Comparison of ENCODE assay signal across 8 mouse cellular contexts in genomic region chr11:98794469-98795014, GRCm38 (mm10). TPM values are rescaled to one million over a fixed set of nuclear protein-coding genes. Genes with fewer than 3 reads are reported as not detected.
DNase-seq lines count a peak whose midpoint lies in the region; ATAC-seq and TF ChIP-seq lines count a peak whose summit lies in the region.

No protein-coding gene starts in this region.

- H3K4me3 ChIP-seq in ES-E14 (ENCODE audit: insufficient read depth in 1 of 2, low read depth in 1 of 2, low read length in 2 of 2, poor library complexity in 1 of 2, severe bottlenecking in 1 of 2), result peak overlapping the region; percentile 81 to 85
- peak overlapping the region; percentile 92 for H3K4me3 ChIP-seq in hindbrain, embryonic 14.5 days (replicated peaks; ENCODE audit: low read length)
- H3K4me3 ChIP-seq in midbrain, embryonic 10.5 days, result peak overlapping the region; percentile 100
- peak overlapping the region; percentile 100 for H3K4me3 ChIP-seq in stomach, embryonic 15.5 days (replicated peaks)

- peak; percentile 49 for ATAC-seq in frontal cortex, adult (ENCODE audit: low TSS enrichment)
- peak; percentile 65 for ATAC-seq in hindbrain, embryonic 14.5 days (ENCODE audit: low FRiP score)
- ATAC-seq in stomach, embryonic 15.5 days (ENCODE audit: insufficient read depth, low FRiP score, low read depth), result peak; percentile 58

- intact Hi-C loops in left cerebral cortex, postnatal 36 days (cut with DNase I), result loop anchor here (2.0 kb wide), 1 partner anchor 14 kb away; no protein-coding TSS in a partner anchor

- no peaks in the 10 kb centered on the region for H3K27me3 ChIP-seq in hindbrain, embryonic 14.5 days (ENCODE audit: control insufficient read depth, insufficient read depth, low read length)
- H3K27me3 ChIP-seq in midbrain, embryonic 10.5 days (ENCODE audit: low read depth, poor library complexity, severe bottlenecking), result no peaks in the 10 kb centered on the region
- no peaks in the 10 kb centered on the region for H3K27me3 ChIP-seq in stomach, embryonic 15.5 days (replicated peaks)

- H3K4me1 ChIP-seq in ES-E14 (ENCODE audit: control insufficient read depth in 2 of 2, insufficient read depth in 2 of 2, low read length in 2 of 2, poor library complexity in 1 of 2), result peaks cover 2 to 9% of the 10 kb centered on the region in 2 experiments; a peak in 2 of 4 replicates
- peaks cover 37% of the 10 kb centered on the region for H3K4me1 ChIP-seq in hindbrain, embryonic 14.5 days (replicated peaks; ENCODE audit: control insufficient read depth, insufficient read depth, low read length)
- H3K4me1 ChIP-seq in midbrain, embryonic 10.5 days, result peaks cover 66% of the 10 kb centered on the region
- peaks cover 20% of the 10 kb centered on the region for H3K4me1 ChIP-seq in stomach, embryonic 15.5 days

- peak overlapping the region; percentile 93 for H3K4me2 ChIP-seq in hindbrain, embryonic 14.5 days (replicated peaks)
- peak overlapping the region; percentile 67 for H3K4me2 ChIP-seq in stomach, embryonic 15.5 days

- H3K9ac ChIP-seq in ES-E14 (ENCODE audit: insufficient read depth, low read depth, low read length, poor library complexity, severe bottlenecking), result peak overlapping the region; percentile 93
- peak overlapping the region; percentile 97 for H3K9ac ChIP-seq in hindbrain, embryonic 14.5 days
- peak overlapping the region; percentile 100 for H3K9ac ChIP-seq in stomach, embryonic 15.5 days

- in situ Hi-C loops in ES-E14 (cut with MboI; ENCODE audit: low sequenced_read_pairs in 2 of 2, unreplicated experiment in 2 of 2), result no loop called here

- H3K36me3 ChIP-seq in ES-E14 (ENCODE audit: control insufficient read depth, insufficient read depth, low read length, poor library complexity, severe bottlenecking), result no peaks in the 10 kb centered on the region; the same call in 1 of the 2 replicates
- H3K36me3 ChIP-seq in hindbrain, embryonic 14.5 days (replicated peaks; ENCODE audit: control insufficient read depth, insufficient read depth), result peaks cover 10% of the 10 kb centered on the region
- H3K36me3 ChIP-seq in midbrain, embryonic 10.5 days, result peaks cover 22% of the 10 kb centered on the region
- H3K36me3 ChIP-seq in stomach, embryonic 15.5 days, result peaks cover 7% of the 10 kb centered on the region

- peak; percentile 88 for DNase-seq in 3134 (ENCODE audit: extremely low read depth, insufficient read length, low spot score)
- no peak for DNase-seq in ES-E14 (ENCODE audit: low read depth, low spot score)
- peak; percentile 79 for DNase-seq in cerebellum, adult 8-10 months
- peak; percentile 63 for DNase-seq in hindbrain, embryonic 14.5 days (ENCODE audit: low spot score)
- peak; percentile 84 to 88 for DNase-seq in left cerebral cortex, postnatal 36 days (ENCODE audit: low spot score in 2 of 2)
- no peak for DNase-seq in midbrain, embryonic 10.5 days (ENCODE audit: low spot score)

- no peaks in the 10 kb centered on the region for H3K9me3 ChIP-seq in ES-E14 (ENCODE audit: control insufficient read depth, insufficient read depth, low read depth, low read length)
- H3K9me3 ChIP-seq in hindbrain, embryonic 14.5 days (ENCODE audit: control insufficient read depth, low read length), result no peaks in the 10 kb centered on the region
- no peaks in the 10 kb centered on the region for H3K9me3 ChIP-seq in midbrain, embryonic 10.5 days (replicated peaks)
- H3K9me3 ChIP-seq in stomach, embryonic 15.5 days, result no peaks in the 10 kb centered on the region

- under 1% methylated on average over 28 of the region's 30 CpGs for WGBS in hindbrain, embryonic 14.5 days
- under 1% methylated on average over 30 of the region's 30 CpGs for WGBS in midbrain, embryonic 10.5 days
- WGBS in stomach, embryonic 15.5 days, result under 1% methylated on average over 30 of the region's 30 CpGs

- peak overlapping the region; percentile 93 for H3K27ac ChIP-seq in ES-E14 (ENCODE audit: insufficient read depth, low read depth, low read length, poor library complexity, severe bottlenecking)
- peak overlapping the region; percentile 99 for H3K27ac ChIP-seq in hindbrain, embryonic 14.5 days
- H3K27ac ChIP-seq in midbrain, embryonic 10.5 days (replicated peaks), result peak overlapping the region; percentile 100
- H3K27ac ChIP-seq in stomach, embryonic 15.5 days, result peak overlapping the region; percentile 100

TF ChIP-seq in ES-E14, 5 proteins besides CTCF, POLR2A, EP300 and RAD21:
- no peak; the same call in 1 of the 2 replicates for TF ChIP-seq HCFC1 (IDR thresholded peaks at IDR 0.05; ENCODE audit: borderline replicate concordance, insufficient read depth, low read length)
- no peak for TF ChIP-seq ZNF384 (IDR thresholded peaks at IDR 0.05; ENCODE audit: low read depth, low read length)
- TF ChIP-seq MAFK (IDR thresholded peaks at IDR 0.05; ENCODE audit: insufficient read depth, low read depth, low read length), result no peak
- no peak for TF ChIP-seq CHD2 (IDR thresholded peaks at IDR 0.05; ENCODE audit: low read depth, low read length)
- TF ChIP-seq ZC3H11A (IDR thresholded peaks at IDR 0.05; ENCODE audit: borderline replicate concordance, low read depth, low read length), result no peak

RNA-seq across cellular contexts. Expression of gene Msl1, which starts 0.8 kb away (rescaled TPM):
- 18.3 and 27.1 TPM in 2 replicates for total RNA-seq in ES-E14 (2012; rRNA removed)
- polyA plus RNA-seq in hindbrain, embryonic 14.5 days (2014; fragmentation: Nextera tagmentation; extraction: Ambion mirVana), result 23.6 and 24.1 TPM in 2 replicates
- total RNA-seq in left cerebral cortex, postnatal 36 days (2021), result 100 to 1,000 TPM; 169 to 193 TPM
- polyA plus RNA-seq in midbrain, embryonic 10.5 days (2016; fragmentation: Nextera tagmentation; extraction: Ambion mirVana), result 22.9 and 24.3 TPM in 2 replicates
- 23.0 and 23.6 TPM in 2 replicates for polyA plus RNA-seq in stomach, embryonic 15.5 days (2015; fragmentation: Nextera tagmentation; extraction: Ambion mirVana)

RNA-seq across cellular contexts. Expression of gene Casc3, which starts 10.2 kb away (rescaled TPM):
- total RNA-seq in ES-E14 (2012; rRNA removed), result 11.7 and 14.6 TPM in 2 replicates
- 49.3 and 57.4 TPM in 2 replicates for polyA plus RNA-seq in hindbrain, embryonic 14.5 days (2014; fragmentation: Nextera tagmentation; extraction: Ambion mirVana)
- 10 to 100 TPM; 46.7 to 63.5 TPM for total RNA-seq in left cerebral cortex, postnatal 36 days (2021)
- 49.0 and 55.7 TPM in 2 replicates for polyA plus RNA-seq in midbrain, embryonic 10.5 days (2016; fragmentation: Nextera tagmentation; extraction: Ambion mirVana)
- 31.7 and 35.3 TPM in 2 replicates for polyA plus RNA-seq in stomach, embryonic 15.5 days (2015; fragmentation: Nextera tagmentation; extraction: Ambion mirVana)

RNA-seq across cellular contexts. Expression of gene Nr1d1, which starts 19.4 kb away (rescaled TPM):
- total RNA-seq in ES-E14 (2012; rRNA removed), result 2.9 and 3.3 TPM in 2 replicates
- 3.4 and 4.1 TPM in 2 replicates for polyA plus RNA-seq in hindbrain, embryonic 14.5 days (2014; fragmentation: Nextera tagmentation; extraction: Ambion mirVana)
- 100 to 1,000 TPM; 117 to 141 TPM for total RNA-seq in left cerebral cortex, postnatal 36 days (2021)
- polyA plus RNA-seq in midbrain, embryonic 10.5 days (2016; fragmentation: Nextera tagmentation; extraction: Ambion mirVana), result 1.4 TPM in 2 replicates
- 2.4 and 2.5 TPM in 2 replicates for polyA plus RNA-seq in stomach, embryonic 15.5 days (2015; fragmentation: Nextera tagmentation; extraction: Ambion mirVana)

RNA-seq across cellular contexts. Expression of gene Rapgefl1, which starts 42.0 kb away (rescaled TPM):
- 0.98 and 1.4 TPM in 2 replicates for total RNA-seq in ES-E14 (2012; rRNA removed)
- 12.0 and 12.9 TPM in 2 replicates for polyA plus RNA-seq in hindbrain, embryonic 14.5 days (2014; fragmentation: Nextera tagmentation; extraction: Ambion mirVana)
- total RNA-seq in left cerebral cortex, postnatal 36 days (2021), result 100 to 1,000 TPM; 139 to 161 TPM
- 1.3 TPM in 2 replicates for polyA plus RNA-seq in midbrain, embryonic 10.5 days (2016; fragmentation: Nextera tagmentation; extraction: Ambion mirVana)
- polyA plus RNA-seq in stomach, embryonic 15.5 days (2015; fragmentation: Nextera tagmentation; extraction: Ambion mirVana), result 3.8 and 4.1 TPM in 2 replicates

RNA-seq across cellular contexts. Expression of gene Thra, which starts 54.1 kb away (rescaled TPM):
- total RNA-seq in ES-E14 (2012; rRNA removed), result 7.7 and 9.0 TPM in 2 replicates
- polyA plus RNA-seq in hindbrain, embryonic 14.5 days (2014; fragmentation: Nextera tagmentation; extraction: Ambion mirVana), result 165 and 181 TPM in 2 replicates
- total RNA-seq in left cerebral cortex, postnatal 36 days (2021), result 100 to 1,000 TPM; 718 to 779 TPM
- 9.5 and 15.6 TPM in 2 replicates for polyA plus RNA-seq in midbrain, embryonic 10.5 days (2016; fragmentation: Nextera tagmentation; extraction: Ambion mirVana)
- polyA plus RNA-seq in stomach, embryonic 15.5 days (2015; fragmentation: Nextera tagmentation; extraction: Ambion mirVana), result 42.7 and 44.7 TPM in 2 replicates

Comparison
In these comparisons a context has a peak if more than half of its experiments do, and no peak if none do; other contexts are left out.
1. DNase-seq: peak in 3134 (single experiment), cerebellum, adult 8-10 months (single experiment), hindbrain, embryonic 14.5 days (single experiment) and left cerebral cortex, postnatal 36 days (2 of 2); none in ES-E14 (single experiment) and midbrain, embryonic 10.5 days (single experiment).
2. Peak in every context shown above with its lines, with median percentiles within 50 percentile points of each other: H3K27ac ChIP-seq, H3K4me3 ChIP-seq, H3K9ac ChIP-seq and ATAC-seq.